Mouse (Mus musculus): ENCODE data around the gene Etfbkmt.
"Not testable (repeated sequence)": the region's sequence is repeated elsewhere in the genome, so short reads cannot be mapped to it uniquely, and the experiment has no call there.

Etfbkmt gene

GRCm38 (mm10) chr6:149174932-149175570 is 35.4 kb downstream of the Etfbkmt start:
- no peak for DNase-seq (ENCODE audit: low read depth in 2 of 2, low spot score in 2 of 2)

DNA sequence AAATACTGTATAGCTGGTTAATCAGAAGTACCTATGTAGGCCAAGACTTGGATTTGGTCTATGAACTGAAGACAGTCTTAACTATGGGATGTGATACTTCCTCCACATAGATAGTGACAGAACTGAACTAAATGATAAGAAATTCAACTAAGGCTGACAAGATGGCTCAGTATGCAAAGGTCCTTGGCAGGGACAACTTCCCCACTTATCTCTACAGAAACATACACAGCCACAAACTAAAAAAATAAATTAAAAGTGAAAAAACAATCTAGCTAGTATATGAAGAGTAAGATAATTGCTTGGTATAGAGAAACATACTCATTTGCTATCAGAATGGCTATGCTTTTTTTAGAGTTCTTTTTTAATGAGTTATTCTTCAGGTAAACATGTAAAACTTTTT is 39.4 kb downstream of the Etfbkmt start:
- DNase-seq (ENCODE audit: low read depth in 2 of 2, low spot score in 2 of 2): no peak

- no peak for DNase-seq (ENCODE audit: low read depth in 2 of 2, low spot score in 2 of 2)
Observed at GRCm38 (mm10) chr6:149184007-149184406, 44.4 kb downstream of the Etfbkmt start.

DNA sequence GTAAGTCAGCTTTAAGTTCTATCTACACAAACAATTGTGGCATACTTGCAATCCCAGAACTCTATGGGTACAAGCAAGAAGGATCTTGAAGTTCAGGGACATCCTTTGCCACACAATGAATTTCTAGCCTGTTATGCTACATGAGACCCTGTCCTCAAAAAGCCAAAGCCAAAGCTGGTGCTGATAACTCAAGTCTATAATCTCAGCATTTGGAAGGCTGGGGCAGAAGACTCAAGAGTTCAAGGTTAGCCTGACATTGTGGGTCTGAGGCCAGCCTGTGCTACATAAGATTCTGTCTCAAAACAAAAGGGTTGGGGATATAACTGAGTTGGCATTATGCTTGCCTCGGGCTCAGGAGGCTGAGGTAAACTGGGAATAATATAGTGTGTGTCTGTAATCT is 47.7 kb downstream of the Etfbkmt start:
- no peak for DNase-seq (ENCODE audit: low read depth in 2 of 2, low spot score in 2 of 2)

DNA sequence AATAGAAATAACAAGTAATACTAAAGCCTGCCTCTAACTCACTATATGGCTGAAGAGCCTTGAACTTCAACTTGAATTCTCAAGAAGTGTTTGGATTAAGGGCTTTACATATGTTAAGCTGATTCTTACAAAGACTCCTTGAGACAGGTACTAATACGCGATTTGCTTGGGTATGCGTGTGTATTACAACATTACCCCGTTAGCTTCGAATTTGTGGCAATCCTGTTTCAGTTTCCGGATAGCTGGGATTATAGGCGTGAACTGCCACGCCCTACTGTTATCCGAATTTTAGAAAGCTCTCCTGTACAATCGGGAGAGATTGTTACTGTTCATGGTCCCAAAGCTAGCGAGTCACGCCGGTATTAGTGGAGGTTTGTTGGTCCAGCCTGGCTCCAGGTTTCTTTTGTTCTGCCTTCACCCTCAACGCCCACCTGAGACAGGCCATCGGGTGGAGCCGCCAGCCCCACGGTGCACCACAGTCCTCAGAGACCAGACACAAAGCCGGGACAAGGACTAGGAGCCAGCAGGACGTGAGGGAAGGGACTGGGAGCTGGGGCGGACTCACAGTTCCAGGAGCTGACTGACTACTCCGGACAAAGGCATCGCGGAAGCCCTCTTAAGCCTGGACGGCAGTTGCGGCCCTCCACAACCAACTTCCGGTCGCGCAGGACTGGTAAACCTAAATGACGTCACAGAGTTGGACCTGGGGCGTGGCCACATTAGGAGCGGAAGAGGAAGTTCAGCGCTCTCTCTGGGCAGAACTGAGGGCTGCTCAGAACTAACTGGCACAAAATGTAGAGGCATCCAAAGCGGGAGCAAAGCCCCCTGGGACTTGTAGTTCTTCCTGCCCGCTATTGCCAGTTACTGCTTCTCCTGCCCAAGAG is 48.6 kb downstream of the Etfbkmt start, which contains the start of gene Amn1:
Gene Amn1, minus strand, starts transcription at position 672 of the 884 bp plus-strand sequence.
- peak; percentile 87 to 92 for DNase-seq (ENCODE audit: low read depth in 2 of 2, low spot score in 2 of 2)

- no peak for DNase-seq (ENCODE audit: low read depth in 2 of 2, low spot score in 2 of 2)
Observed at GRCm38 (mm10) chr6:149188925-149189257, 49.2 kb downstream of the Etfbkmt start.

- DNase-seq (ENCODE audit: low read depth in 2 of 2, low spot score in 2 of 2): no peak
Observed at GRCm38 (mm10) chr6:149189340-149189922, 49.8 kb downstream of the Etfbkmt start.

- not testable (repeated sequence) for DNase-seq (ENCODE audit: low read depth in 2 of 2, low spot score in 2 of 2)
Observed at GRCm38 (mm10) chr6:149191951-149192350, 52.3 kb downstream of the Etfbkmt start.

GRCm38 (mm10) chr6:149193276-149193905 is 53.7 kb downstream of the Etfbkmt start:
- DNase-seq (ENCODE audit: low read depth in 2 of 2, low spot score in 2 of 2): no peak

GRCm38 (mm10) chr6:149197116-149197515 is 57.5 kb downstream of the Etfbkmt start:
- DNase-seq (ENCODE audit: low read depth in 2 of 2, low spot score in 2 of 2): no peak

- no peak for DNase-seq (ENCODE audit: low read depth in 2 of 2, low spot score in 2 of 2)
Observed at GRCm38 (mm10) chr6:149198572-149198971, 58.9 kb downstream of the Etfbkmt start.
